Mouse (Mus musculus) kidney, embryonic 16.5 days (tissue): ENCODE data around the gene Vps25. TPM values are rescaled to one million over a fixed set of nuclear protein-coding genes. Genes with fewer than 3 reads are reported as not detected.

Experiments
- ATAC-seq: fragments of 200-750 bp; cut with Nextera tagmentation; 2 replicates; pipeline ENCODE4 v1.8.0; 2017; ENCODE audit warnings: moderate TSS enrichment; ENCODE audit not compliant: low FRiP score, low TSS enrichment
- H3K27ac ChIP-seq: fragments of 300-500 bp; sonication (generic); 2 replicates; pipeline ENCODE4 v1.5.1; 2014; ENCODE audit warnings: low read length
- H3K27me3 ChIP-seq: fragments of 300-500 bp; sonication (generic); 2 replicates; pipeline ENCODE4 v1.6.1; 2014; ENCODE audit warnings: low read length, control low read depth, mixed read lengths; ENCODE audit not compliant: insufficient read depth
- H3K36me3 ChIP-seq: fragments of 300-500 bp; sonication (generic); 2 replicates; pipeline ENCODE4 v1.6.1; 2014; ENCODE audit warnings: low read length, control low read depth, mixed read lengths; ENCODE audit not compliant: insufficient read depth
- H3K4me1 ChIP-seq: fragments of 300-500 bp; sonication (generic); 2 replicates; pipeline ENCODE4 v1.6.1; 2014; ENCODE audit warnings: low read length, control low read depth, mixed read lengths; ENCODE audit not compliant: insufficient read depth
- H3K4me2 ChIP-seq: fragments of 300-500 bp; sonication (generic); replicated peaks from 2 replicates; pipeline ENCODE4 v1.6.1; 2014; ENCODE audit warnings: low read depth, low read length
- H3K4me3 ChIP-seq: fragments of 300-500 bp; sonication (generic); 2 replicates; pipeline ENCODE4 v1.5.1; 2014; ENCODE audit warnings: mild to moderate bottlenecking, low read length
- H3K9ac ChIP-seq: fragments of 300-500 bp; sonication (generic); replicated peaks from 2 replicates; pipeline ENCODE4 v1.6.1; 2014; ENCODE audit warnings: low read length
- H3K9me3 ChIP-seq: fragments of 300-500 bp; sonication (generic); 2 replicates; pipeline ENCODE4 v1.6.1; 2016; ENCODE audit warnings: low read length, control low read depth
- WGBS: fragments of 180-500 bp; shearing (Covaris S2); extraction: QIAGEN DNeasy Blood & Tissue Kit; methylation state at CpG from one replicate; pipeline ENCODE4 v1.1.7; 2014; 5-methylcytosine and 5-hydroxymethylcytosine counted together
- polyA plus RNA-seq: library from polyadenylated mRNA; unstranded; fragments of >200 nt; fragmentation: Nextera tagmentation; extraction: Ambion mirVana; gene quantifications from 2 replicates; pipeline ENCODE4 v1.2.1, GENCODE M21; 2015

Vps25 gene
- polyA plus RNA-seq, 1 experiment from 2014 or later, result 154 TPM

- Histone ChIP-seq H3K4me2 (no peak overlapping the region), H3K4me3 (no peak overlapping the region), H3K27ac (no peak overlapping the region), H3K9ac (no peak overlapping the region), H3K36me3 (peaks cover 10% of the 10 kb centered on the region), H3K4me1 (peaks cover 56% of the 10 kb centered on the region), H3K27me3 (no peaks in the 10 kb centered on the region), H3K9me3 (no peaks in the 10 kb centered on the region)
- WGBS, result 88% methylated on average over 13 of the region's 13 CpGs
- ATAC-seq, result no peak
Measured at GRCm38 (mm10) chr11:101255826-101256775, 2.6 kb downstream of the Vps25 start.

DNA sequence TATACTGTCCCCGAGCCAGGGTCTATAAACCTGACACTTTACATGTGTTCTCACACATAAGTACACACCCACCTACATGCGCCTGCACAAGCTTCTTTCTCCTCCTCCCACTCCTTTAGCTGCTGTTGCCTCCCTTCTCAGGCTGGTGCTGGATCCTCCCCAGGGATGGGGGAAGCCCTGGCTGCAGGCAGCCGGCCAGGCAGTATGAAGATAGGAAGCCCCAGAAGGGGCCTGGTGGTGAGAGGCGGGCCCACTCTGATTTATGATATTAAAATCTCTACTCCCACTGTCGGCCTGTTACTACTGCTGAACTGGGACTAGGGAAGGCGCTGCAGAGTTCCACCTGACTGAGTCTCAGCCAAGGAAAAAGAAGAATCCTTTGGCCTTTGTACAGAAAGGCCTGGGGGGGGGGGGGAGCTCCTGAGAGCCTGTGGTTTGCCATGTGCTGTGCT lies 5.8 kb downstream of the Vps25 start:
- Histone ChIP-seq H3K4me1 (peaks cover 70% of the 10 kb centered on the region), H3K27ac (peak overlapping the region; percentile 98), H3K9me3 (no peaks in the 10 kb centered on the region), H3K36me3 (peaks cover 10% of the 10 kb centered on the region), H3K9ac (peak overlapping the region; percentile 91), H3K4me3 (peak overlapping the region; percentile 78), H3K4me2 (peak overlapping the region; percentile 98), H3K27me3 (peaks cover 12% of the 10 kb centered on the region)
- ATAC-seq, result peak; percentile 70
- WGBS, result 6% methylated on average over 6 of the region's 6 CpGs

- Histone ChIP-seq H3K4me3 (peak within 1 kb of the TSS; percentile 78), H3K4me2 (peak within 1 kb of the TSS; percentile 98), H3K9me3 (no peaks in the 10 kb centered on the region), H3K9ac (peak within 1 kb of the TSS; percentile 91), H3K36me3 (peaks cover 10% of the 10 kb centered on the region), H3K27ac (peak within 1 kb of the TSS; percentile 98), H3K4me1 (peaks cover 71% of the 10 kb centered on the region), H3K27me3 (peaks cover 15% of the 10 kb centered on the region)
- ATAC-seq, result peak; percentile 86
- WGBS, result under 1% methylated on average over 38 of the region's 43 CpGs
Measured at GRCm38 (mm10) chr11:101259948-101260825, 6.7 kb downstream of the Vps25 start, which contains the start of gene Wnk4. Gene Wnk4, plus strand, starts transcription at chr11:101260567.

GRCm38 (mm10) chr11:101260826-101261380 lies 7.4 kb downstream of the Vps25 start:
- Histone ChIP-seq H3K9me3 (no peaks in the 10 kb centered on the region), H3K4me1 (peaks cover 77% of the 10 kb centered on the region), H3K4me3 (peak overlapping the region; percentile 78), H3K4me2 (peak overlapping the region; percentile 98), H3K27me3 (peaks cover 20% of the 10 kb centered on the region), H3K27ac (peak overlapping the region; percentile 98), H3K9ac (peak overlapping the region; percentile 91), H3K36me3 (peaks cover 7% of the 10 kb centered on the region)
- under 1% methylated on average over 30 of the region's 30 CpGs for WGBS
- peak; percentile 29; the same call in 1 of the 2 replicates for ATAC-seq

- Histone ChIP-seq H3K4me1 (peaks cover 76% of the 10 kb centered on the region), H3K4me2 (peak overlapping the region; percentile 98), H3K9me3 (no peaks in the 10 kb centered on the region), H3K36me3 (peaks cover 3% of the 10 kb centered on the region; the same call in 1 of the 2 replicates), H3K27ac (no peak overlapping the region), H3K9ac (peak overlapping the region; percentile 48), H3K27me3 (peaks cover 20% of the 10 kb centered on the region), H3K4me3 (peak overlapping the region; percentile 78)
- ATAC-seq, result no peak
- whole genome bisulfite sequencing, result 5% methylated on average over 24 of the region's 24 CpGs
Measured at GRCm38 (mm10) chr11:101262272-101262967, 8.9 kb downstream of the Vps25 start.

- H3K27me3 ChIP-seq, result peaks cover 20% of the 10 kb centered on the region
- WGBS, result 20% methylated on average over 32 of the region's 32 CpGs
- H3K4me1 ChIP-seq, result peaks cover 67% of the 10 kb centered on the region
- no peak overlapping the region for H3K27ac ChIP-seq
- H3K4me2 ChIP-seq, result peak overlapping the region; percentile 98
- no peaks in the 10 kb centered on the region for H3K9me3 ChIP-seq
- H3K4me3 ChIP-seq, result peak overlapping the region; percentile 78
- ATAC-seq, result no peak
- peak overlapping the region; percentile 46; the same call in 1 of the 2 replicates for H3K9ac ChIP-seq
- H3K36me3 ChIP-seq, result peaks cover 3% of the 10 kb centered on the region; the same call in 1 of the 2 replicates
Measured at GRCm38 (mm10) chr11:101263138-101263988, 9.9 kb downstream of the Vps25 start.

DNA sequence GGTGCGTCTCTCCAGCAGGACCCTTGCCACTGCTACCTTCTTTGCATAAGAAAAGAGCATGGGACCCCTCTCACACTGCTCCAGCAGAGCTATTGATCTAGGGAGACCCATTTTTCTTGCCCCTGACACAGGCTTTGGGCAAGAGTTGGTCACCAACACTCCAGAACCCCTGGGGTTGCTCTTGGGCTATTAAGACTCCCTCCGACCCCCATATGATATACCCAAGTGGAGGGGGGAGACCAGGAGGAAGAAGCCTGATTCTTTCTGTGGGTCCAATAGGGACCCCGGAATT lies 10.4 kb downstream of the Vps25 start:
- Histone ChIP-seq H3K4me2 (peak overlapping the region; percentile 98; the same call in 1 of the 2 replicates), H3K4me3 (peak overlapping the region; percentile 78)

GRCm38 (mm10) chr11:101264954-101265471 lies 11.5 kb downstream of the Vps25 start:
- Histone ChIP-seq H3K9ac (peak overlapping the region; percentile 36; the same call in 1 of the 2 replicates), H3K4me2 (peak overlapping the region; percentile 59), H3K4me1 (peaks cover 58% of the 10 kb centered on the region), H3K9me3 (no peaks in the 10 kb centered on the region), H3K4me3 (peak overlapping the region; percentile 38), H3K36me3 (peaks cover 3% of the 10 kb centered on the region; the same call in 1 of the 2 replicates), H3K27me3 (peaks cover 20% of the 10 kb centered on the region), H3K27ac (no peak overlapping the region)
- ATAC-seq, result no peak
- 7% methylated on average over 31 of the region's 31 CpGs for WGBS

More for the DNA sequence above, 10.4 kb downstream of the Vps25 start:
- Histone ChIP-seq H3K9me3 (no peaks in the 10 kb centered on the region), H3K4me1 (peaks cover 61% of the 10 kb centered on the region), H3K36me3 (peaks cover 3% of the 10 kb centered on the region; the same call in 1 of the 2 replicates), H3K27ac (no peak overlapping the region), H3K9ac (0 out of 2 replicates have a peak overlapping the region, but pooled peaks have one; percentile 46), H3K27me3 (peaks cover 20% of the 10 kb centered on the region)
- 45% methylated on average over 3 of the region's 3 CpGs for WGBS
- no peak for ATAC-seq
